Mouse (Mus musculus) forebrain, embryonic 12.5 days (tissue): ENCODE data around the gene Rbm12. TPM values are rescaled to one million over a fixed set of nuclear protein-coding genes. Genes with fewer than 3 reads are reported as not detected.
"Not testable (repeated sequence)": the region's sequence is repeated elsewhere in the genome, so short reads cannot be mapped to it uniquely, and the experiment has no call there.

Source experiments
- ATAC-seq: fragments of 200-750 bp; cut with Nextera tagmentation; 2 replicates; pipeline ENCODE4 v1.8.0; 2017; ENCODE audit warnings: moderate TSS enrichment; ENCODE audit not compliant: low FRiP score
- H3K27ac ChIP-seq: fragments of 300-500 bp; sonication (generic); 2 replicates; pipeline ENCODE4 v1.5.1; 2016; ENCODE audit warnings: mild to moderate bottlenecking
- H3K27me3 ChIP-seq: fragments of 300-500 bp; sonication (generic); 2 replicates; pipeline ENCODE4 v1.6.1; 2016; ENCODE audit warnings: mild to moderate bottlenecking
- H3K36me3 ChIP-seq: fragments of 300-500 bp; sonication (generic); replicated peaks from 2 replicates; pipeline ENCODE4 v1.6.1; 2016; ENCODE audit warnings: mild to moderate bottlenecking
- H3K4me1 ChIP-seq: fragments of 300-500 bp; sonication (generic); 2 replicates; pipeline ENCODE4 v1.6.1; 2016
- H3K4me2 ChIP-seq: fragments of 300-500 bp; sonication (generic); 2 replicates; pipeline ENCODE4 v1.6.1; 2016; ENCODE audit warnings: mild to moderate bottlenecking, moderate library complexity
- H3K4me3 ChIP-seq: fragments of 300-500 bp; sonication (generic); replicated peaks from 2 replicates; pipeline ENCODE4 v1.5.1; 2016; ENCODE audit warnings: mild to moderate bottlenecking
- H3K9ac ChIP-seq: fragments of 300-500 bp; sonication (generic); 2 replicates; pipeline ENCODE4 v1.6.1; 2016; ENCODE audit warnings: mild to moderate bottlenecking
- H3K9me3 ChIP-seq: fragments of 300-500 bp; sonication (generic); 2 replicates; pipeline ENCODE4 v1.6.1; 2016
- whole genome bisulfite sequencing: fragments of 180-500 bp; shearing (Covaris S2); methylation state at CpG from one replicate; pipeline ENCODE4 v1.1.7; 2016; 5-methylcytosine and 5-hydroxymethylcytosine counted together
- polyA plus RNA-seq: library from polyadenylated mRNA; unstranded; fragments of >200 nt; fragmentation: Nextera tagmentation; extraction: Ambion mirVana; gene quantifications from 2 replicates; pipeline ENCODE4 v1.2.1, GENCODE M21; 2016

Rbm12 gene
- polyA plus RNA-seq, 1 experiment from 2014 or later, result 53.0 TPM

GRCm38 (mm10) chr2:156123731-156124130, 12.0 kb upstream of the Rbm12 start:
- ATAC-seq, result no peak
- Histone ChIP-seq H3K4me2 (no peak overlapping the region), H3K4me3 (no peak overlapping the region), H3K36me3 (peaks cover 30% of the 10 kb centered on the region), H3K27ac (no peak overlapping the region), H3K4me1 (no peaks in the 10 kb centered on the region), H3K27me3 (no peaks in the 10 kb centered on the region), H3K9me3 (no peaks in the 10 kb centered on the region), H3K9ac (no peak overlapping the region)
- WGBS, result 94% methylated on average over 5 of the region's 5 CpGs

GRCm38 (mm10) chr2:156119566-156119965, 7.8 kb upstream of the Rbm12 start:
- no peak overlapping the region for H3K9ac ChIP-seq
- H3K36me3 ChIP-seq, result peaks cover 9% of the 10 kb centered on the region; the same call in 1 of the 2 replicates
- no peak overlapping the region for H3K27ac ChIP-seq
- H3K4me3 ChIP-seq, result no peak overlapping the region
- no peaks in the 10 kb centered on the region for H3K27me3 ChIP-seq
- no peak overlapping the region for H3K4me2 ChIP-seq
- no peak for ATAC-seq
- H3K4me1 ChIP-seq, result no peaks in the 10 kb centered on the region
- no peaks in the 10 kb centered on the region for H3K9me3 ChIP-seq

GRCm38 (mm10) chr2:156112080-156112423, 274 bp upstream of the Rbm12 start:
- H3K27me3 ChIP-seq, ATAC-seq, H3K36me3 ChIP-seq, H3K9me3 ChIP-seq: not testable (repeated sequence)
- Histone ChIP-seq H3K4me1 (peaks cover 16% of the 10 kb centered on the region), H3K9ac (0 out of 2 replicates have a peak overlapping the region, but pooled peaks have one; percentile 97), H3K4me3 (peak overlapping the region; percentile 95), H3K27ac (peak overlapping the region; percentile 93), H3K4me2 (peak overlapping the region; percentile 50)
- 25% methylated on average over 5 of the region's 5 CpGs for WGBS

- Histone ChIP-seq H3K4me2 (peak overlapping the region; percentile 63), H3K4me1 (peaks cover 16% of the 10 kb centered on the region), H3K4me3 (peak overlapping the region; percentile 95), H3K27me3 (no peaks in the 10 kb centered on the region), H3K36me3 (peaks cover 4% of the 10 kb centered on the region), H3K9me3 (no peaks in the 10 kb centered on the region), H3K27ac (peak overlapping the region; percentile 93), H3K9ac (peak overlapping the region; percentile 97)
- WGBS, result 1% methylated on average over 16 of the region's 16 CpGs
- ATAC-seq, result peak; percentile 75
Measured at GRCm38 (mm10) chr2:156110627-156111357, 986 bp downstream of the Rbm12 start.

- 89% methylated on average over 5 of the region's 5 CpGs for WGBS
- H3K4me3 ChIP-seq, result no peak overlapping the region
- no peaks in the 10 kb centered on the region for H3K9me3 ChIP-seq
- H3K4me1 ChIP-seq, result peaks cover 32% of the 10 kb centered on the region
- no peak overlapping the region for H3K27ac ChIP-seq
- ATAC-seq, result no peak
- H3K4me2 ChIP-seq, result no peak overlapping the region
- peaks cover 31% of the 10 kb centered on the region for H3K36me3 ChIP-seq
- no peak overlapping the region for H3K9ac ChIP-seq
- H3K27me3 ChIP-seq, result no peaks in the 10 kb centered on the region
Measured at GRCm38 (mm10) chr2:156091926-156092325, 19.9 kb downstream of the Rbm12 start.

GRCm38 (mm10) chr2:156089799-156090198, 22.0 kb downstream of the Rbm12 start:
- ATAC-seq, result peak; percentile 44
- Histone ChIP-seq H3K9ac (no peak overlapping the region), H3K4me3 (no peak overlapping the region), H3K27me3 (no peaks in the 10 kb centered on the region), H3K9me3 (no peaks in the 10 kb centered on the region), H3K4me2 (no peak overlapping the region), H3K4me1 (peaks cover 32% of the 10 kb centered on the region), H3K27ac (peak overlapping the region; percentile 36), H3K36me3 (peaks cover 11% of the 10 kb centered on the region; the same call in 1 of the 2 replicates)
- WGBS, result 32% methylated on average over 1 of the region's 1 CpGs

GRCm38 (mm10) chr2:156087391-156088110, 24.2 kb downstream of the Rbm12 start:
- H3K9me3 ChIP-seq, result no peaks in the 10 kb centered on the region
- peaks cover 32% of the 10 kb centered on the region for H3K4me1 ChIP-seq
- H3K36me3 ChIP-seq, result peaks cover 11% of the 10 kb centered on the region; the same call in 1 of the 2 replicates
- H3K4me3 ChIP-seq, result no peak overlapping the region
- H3K27ac ChIP-seq, result no peak overlapping the region
- H3K27me3 ChIP-seq, result no peaks in the 10 kb centered on the region
- no peak overlapping the region for H3K9ac ChIP-seq
- no peak for ATAC-seq
- no peak overlapping the region for H3K4me2 ChIP-seq
- 89% methylated on average over 7 of the region's 7 CpGs for WGBS

- WGBS, result 88% methylated on average over 3 of the region's 3 CpGs
- no peak overlapping the region for H3K4me2 ChIP-seq
Measured at GRCm38 (mm10) chr2:156084541-156084940, 27.2 kb downstream of the Rbm12 start.

GRCm38 (mm10) chr2:156080391-156080790, 31.4 kb downstream of the Rbm12 start:
- Histone ChIP-seq H3K9ac (no peak overlapping the region), H3K27ac (no peak overlapping the region), H3K4me2 (no peak overlapping the region), H3K27me3 (no peaks in the 10 kb centered on the region), H3K4me3 (no peak overlapping the region), H3K36me3 (peaks cover 40% of the 10 kb centered on the region), H3K4me1 (peaks cover 11% of the 10 kb centered on the region; the same call in 1 of the 2 replicates), H3K9me3 (no peaks in the 10 kb centered on the region)
- ATAC-seq, result no peak
- WGBS, result 89% methylated on average over 7 of the region's 7 CpGs

More at GRCm38 (mm10) chr2:156084541-156084940, 27.2 kb downstream of the Rbm12 start:
- no peak for ATAC-seq
- Histone ChIP-seq H3K9me3 (no peaks in the 10 kb centered on the region), H3K4me1 (peaks cover 13% of the 10 kb centered on the region), H3K9ac (no peak overlapping the region), H3K27ac (no peak overlapping the region), H3K27me3 (no peaks in the 10 kb centered on the region), H3K4me3 (no peak overlapping the region), H3K36me3 (peaks cover 6% of the 10 kb centered on the region; the same call in 1 of the 2 replicates)

GRCm38 (mm10) chr2:156079674-156080073, 32.1 kb downstream of the Rbm12 start:
- H3K27me3 ChIP-seq, result no peaks in the 10 kb centered on the region
- peaks cover 11% of the 10 kb centered on the region; the same call in 1 of the 2 replicates for H3K4me1 ChIP-seq
- no peak overlapping the region for H3K4me3 ChIP-seq
- H3K27ac ChIP-seq, result peak overlapping the region; percentile 36; the same call in 1 of the 2 replicates
- no peak overlapping the region for H3K4me2 ChIP-seq
- H3K36me3 ChIP-seq, result peaks cover 47% of the 10 kb centered on the region
- ATAC-seq, result no peak
- WGBS, result 59% methylated on average over 4 of the region's 4 CpGs
- H3K9ac ChIP-seq, result no peak overlapping the region
- no peaks in the 10 kb centered on the region for H3K9me3 ChIP-seq

- ATAC-seq, result no peak
- H3K4me3 ChIP-seq, result no peak overlapping the region
- peaks cover 11% of the 10 kb centered on the region; the same call in 1 of the 2 replicates for H3K4me1 ChIP-seq
- 94% methylated on average over 8 of the region's 8 CpGs for WGBS
- H3K36me3 ChIP-seq, result peaks cover 52% of the 10 kb centered on the region
- no peaks in the 10 kb centered on the region for H3K27me3 ChIP-seq
- no peak overlapping the region for H3K4me2 ChIP-seq
- no peaks in the 10 kb centered on the region for H3K9me3 ChIP-seq
- no peak overlapping the region for H3K9ac ChIP-seq
- no peak overlapping the region for H3K27ac ChIP-seq
Measured at GRCm38 (mm10) chr2:156079183-156079560, 32.6 kb downstream of the Rbm12 start.

- peaks cover 58% of the 10 kb centered on the region for H3K36me3 ChIP-seq
- no peak for ATAC-seq
- H3K9ac ChIP-seq, result no peak overlapping the region
- 93% methylated on average over 16 of the region's 16 CpGs for WGBS
- H3K4me1 ChIP-seq, result peaks cover 11% of the 10 kb centered on the region; the same call in 1 of the 2 replicates
- H3K9me3 ChIP-seq, result no peaks in the 10 kb centered on the region
- no peaks in the 10 kb centered on the region for H3K27me3 ChIP-seq
- no peak overlapping the region for H3K4me3 ChIP-seq
- no peak overlapping the region for H3K4me2 ChIP-seq
- H3K27ac ChIP-seq, result no peak overlapping the region
Measured at GRCm38 (mm10) chr2:156078421-156079182, 33.2 kb downstream of the Rbm12 start.
